Mouse (Mus musculus): Measurements from ENCODE around the gene Itpr1. TPM values are rescaled to one million over a fixed set of nuclear protein-coding genes. Genes with fewer than 3 reads are reported as not detected.

Itpr1 gene
- polyA plus RNA-seq, 1 experiment, result not detected

GRCm38 (mm10) chr6:108506161-108506560 is 293.3 kb downstream of the Itpr1 start:
- 94% methylated on average over 3 of the region's 3 CpGs for WGBS

GRCm38 (mm10) chr6:108507337-108507736 is 294.4 kb downstream of the Itpr1 start:
- Histone ChIP-seq H3K27ac (ENCODE audit: insufficient read depth, low read depth, low read length) (no peak overlapping the region), H3K4me1 (ENCODE audit: control insufficient read depth, insufficient read depth, low read length) (peaks cover 3% of the 10 kb centered on the region), H3K4me3 (ENCODE audit: insufficient read depth, low read depth, low read length) (no peak overlapping the region)
- WGBS, result 91% methylated on average over 3 of the region's 3 CpGs
- no peak for TF ChIP-seq POLR2A (IDR thresholded peaks at IDR 0.05; ENCODE audit: insufficient read depth, low read depth, low read length)
- no peak for TF ChIP-seq CTCF (IDR thresholded peaks at IDR 0.05; ENCODE audit: insufficient read depth, low read depth, low read length)

More at GRCm38 (mm10) chr6:108506161-108506560, 293.3 kb downstream of the Itpr1 start:
- Histone ChIP-seq H3K4me1 (ENCODE audit: control insufficient read depth, insufficient read depth, low read length) (no peaks in the 10 kb centered on the region), H3K4me3 (ENCODE audit: insufficient read depth, low read depth, low read length) (no peak overlapping the region), H3K27ac (ENCODE audit: insufficient read depth, low read depth, low read length) (no peak overlapping the region)
- TF ChIP-seq CTCF (IDR thresholded peaks at IDR 0.05; ENCODE audit: insufficient read depth, low read depth, low read length) (no peak), POLR2A (IDR thresholded peaks at IDR 0.05; ENCODE audit: insufficient read depth, low read depth, low read length) (no peak)

GRCm38 (mm10) chr6:108509320-108509719 is 296.4 kb downstream of the Itpr1 start:
- Histone ChIP-seq H3K4me1 (ENCODE audit: control insufficient read depth, insufficient read depth, low read length) (peaks cover 6% of the 10 kb centered on the region), H3K4me3 (ENCODE audit: insufficient read depth, low read depth, low read length) (no peak overlapping the region), H3K27ac (ENCODE audit: insufficient read depth, low read depth, low read length) (no peak overlapping the region)
- 86% methylated on average over 2 of the region's 2 CpGs for WGBS
- TF ChIP-seq POLR2A (IDR thresholded peaks at IDR 0.05; ENCODE audit: insufficient read depth, low read depth, low read length) (no peak), CTCF (IDR thresholded peaks at IDR 0.05; ENCODE audit: insufficient read depth, low read depth, low read length) (no peak)

- Histone ChIP-seq H3K4me1 (ENCODE audit: control insufficient read depth, insufficient read depth, low read length) (peaks cover 6% of the 10 kb centered on the region), H3K4me3 (ENCODE audit: insufficient read depth, low read depth, low read length) (no peak overlapping the region), H3K27ac (ENCODE audit: insufficient read depth, low read depth, low read length) (no peak overlapping the region)
- 46% methylated on average over 9 of the region's 9 CpGs for WGBS
- TF ChIP-seq CTCF (IDR thresholded peaks at IDR 0.05; ENCODE audit: insufficient read depth, low read depth, low read length) (no peak), POLR2A (IDR thresholded peaks at IDR 0.05; ENCODE audit: insufficient read depth, low read depth, low read length) (no peak)
Observed at GRCm38 (mm10) chr6:108510101-108510500, 297.2 kb downstream of the Itpr1 start.

DNA sequence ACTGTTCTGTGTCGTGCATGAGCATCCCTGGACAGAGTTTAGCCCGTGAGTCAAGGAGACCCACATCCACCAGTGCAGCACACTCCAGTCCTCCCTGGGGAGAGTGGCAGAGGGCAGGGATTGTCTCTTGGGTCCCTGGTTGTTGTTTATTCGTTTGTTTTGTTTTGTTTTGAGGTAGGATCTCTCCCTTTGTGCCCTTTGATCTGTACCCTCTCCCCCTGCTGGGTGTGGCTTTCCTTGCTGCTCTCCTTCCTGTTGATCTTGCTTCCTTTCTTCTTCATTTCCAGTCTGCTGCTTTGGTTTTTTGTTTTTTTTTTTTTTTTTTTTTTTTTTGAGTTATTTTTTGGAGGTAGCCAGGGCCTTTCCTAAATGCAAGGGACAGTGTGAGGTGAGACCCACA is 299.2 kb downstream of the Itpr1 start:
- WGBS, result 51% methylated on average over 3 of the region's 3 CpGs
- no peak overlapping the region for H3K4me3 ChIP-seq (ENCODE audit: insufficient read depth, low read depth, low read length)
- no peak for TF ChIP-seq POLR2A (IDR thresholded peaks at IDR 0.05; ENCODE audit: insufficient read depth, low read depth, low read length)
- no peak for TF ChIP-seq CTCF (IDR thresholded peaks at IDR 0.05; ENCODE audit: insufficient read depth, low read depth, low read length)
- H3K27ac ChIP-seq (ENCODE audit: insufficient read depth, low read depth, low read length), result no peak overlapping the region
- H3K4me1 ChIP-seq (ENCODE audit: control insufficient read depth, insufficient read depth, low read length), result peaks cover 6% of the 10 kb centered on the region

DNA sequence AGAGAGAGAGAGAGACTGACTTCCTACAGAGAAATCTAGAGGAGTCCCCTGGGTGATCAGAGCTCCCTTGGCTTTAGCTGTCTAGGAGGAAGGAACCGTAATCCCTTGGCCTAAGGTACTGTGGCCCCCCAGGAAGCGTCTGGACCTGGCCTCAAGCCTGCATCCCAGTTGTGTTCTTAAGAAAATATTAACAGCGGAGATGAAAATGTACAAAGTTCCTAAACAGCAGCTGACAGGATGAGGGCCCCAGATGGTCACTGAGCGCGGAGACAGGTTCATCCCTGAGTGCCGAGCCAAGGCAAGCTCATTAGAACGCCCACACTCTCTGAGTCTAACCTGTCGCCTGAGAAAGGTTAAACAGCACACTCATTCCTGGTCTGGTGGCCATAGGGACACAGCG is 300.1 kb downstream of the Itpr1 start:
- WGBS, result 89% methylated on average over 9 of the region's 9 CpGs
- no peak for TF ChIP-seq CTCF (IDR thresholded peaks at IDR 0.05; ENCODE audit: insufficient read depth, low read depth, low read length)
- no peak for TF ChIP-seq POLR2A (IDR thresholded peaks at IDR 0.05; ENCODE audit: insufficient read depth, low read depth, low read length)
- H3K27ac ChIP-seq (ENCODE audit: insufficient read depth, low read depth, low read length), result no peak overlapping the region
- H3K4me1 ChIP-seq (ENCODE audit: control insufficient read depth, insufficient read depth, low read length), result peaks cover 13% of the 10 kb centered on the region
- H3K4me3 ChIP-seq (ENCODE audit: insufficient read depth, low read depth, low read length), result no peak overlapping the region

DNA sequence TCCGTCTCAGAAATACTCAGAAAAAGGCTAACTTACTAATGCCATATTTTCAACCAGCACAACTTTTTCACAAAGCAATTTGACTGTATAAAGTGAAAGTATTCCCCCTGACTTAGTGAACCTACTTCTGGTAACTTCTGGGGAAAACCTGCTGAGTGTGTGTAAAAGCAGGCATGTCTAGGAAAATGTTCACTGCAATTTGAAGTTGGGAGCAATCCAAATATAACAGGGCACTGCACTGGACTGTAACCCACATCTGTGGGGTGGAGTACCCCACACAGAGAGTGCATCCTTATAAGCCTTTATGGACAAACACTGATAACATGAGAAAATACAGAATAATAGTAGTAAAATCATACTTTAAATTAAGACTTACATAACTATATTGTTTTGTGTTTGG is 303.4 kb downstream of the Itpr1 start:
- H3K4me3 ChIP-seq (ENCODE audit: insufficient read depth, low read depth, low read length), result no peak overlapping the region
- TF ChIP-seq CTCF (IDR thresholded peaks at IDR 0.05; ENCODE audit: insufficient read depth, low read depth, low read length) (no peak), POLR2A (IDR thresholded peaks at IDR 0.05; ENCODE audit: insufficient read depth, low read depth, low read length) (no peak)
- 98% methylated on average over 1 of the region's 1 CpGs for WGBS
- peaks cover 28% of the 10 kb centered on the region for H3K4me1 ChIP-seq (ENCODE audit: control insufficient read depth, insufficient read depth, low read length)
- H3K27ac ChIP-seq (ENCODE audit: insufficient read depth, low read depth, low read length), result no peak overlapping the region

DNA sequence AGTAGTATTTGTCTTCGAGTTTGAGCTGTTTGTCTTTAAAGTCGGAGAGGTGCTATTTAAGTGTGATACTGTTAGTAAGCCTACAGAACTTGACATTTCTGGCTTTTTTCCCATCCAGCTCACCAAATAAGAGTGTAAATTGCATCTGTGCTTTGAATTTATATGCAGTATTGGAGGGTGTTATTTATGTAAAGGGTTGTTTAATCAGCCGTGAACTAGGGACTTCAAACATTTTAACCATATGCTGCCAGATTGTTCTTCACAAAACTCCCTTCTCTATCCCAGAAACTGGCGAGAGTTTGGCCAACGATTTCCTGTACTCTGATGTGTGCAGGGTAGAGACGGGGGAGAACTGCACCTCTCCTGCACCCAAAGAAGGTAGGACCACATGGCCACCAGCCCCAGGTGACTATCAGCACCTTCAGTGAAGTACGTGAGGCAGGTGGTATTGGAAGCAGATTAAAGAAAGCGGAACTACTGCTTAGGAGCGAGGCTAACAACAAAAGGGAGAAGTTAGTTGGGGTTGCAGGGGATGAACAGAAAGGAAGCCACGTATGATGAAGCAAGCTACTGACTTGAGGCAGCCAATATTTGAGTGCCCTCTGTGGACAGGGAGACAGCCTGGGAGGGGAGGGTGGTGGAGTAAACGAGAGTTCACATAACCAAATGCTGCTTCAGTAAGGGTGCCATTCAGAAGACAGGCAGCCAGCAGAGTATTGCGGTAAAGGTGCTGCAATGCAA is 304.5 kb downstream of the Itpr1 start:
- no peak overlapping the region for H3K27ac ChIP-seq (ENCODE audit: insufficient read depth, low read depth, low read length)
- 51% methylated on average over 12 of the region's 12 CpGs for WGBS
- no peak overlapping the region for H3K4me3 ChIP-seq (ENCODE audit: insufficient read depth, low read depth, low read length)
- peaks cover 25% of the 10 kb centered on the region for H3K4me1 ChIP-seq (ENCODE audit: control insufficient read depth, insufficient read depth, low read length)
- TF ChIP-seq POLR2A (IDR thresholded peaks at IDR 0.05; ENCODE audit: insufficient read depth, low read depth, low read length), result no peak
- no peak for TF ChIP-seq CTCF (IDR thresholded peaks at IDR 0.05; ENCODE audit: insufficient read depth, low read depth, low read length)

DNA sequence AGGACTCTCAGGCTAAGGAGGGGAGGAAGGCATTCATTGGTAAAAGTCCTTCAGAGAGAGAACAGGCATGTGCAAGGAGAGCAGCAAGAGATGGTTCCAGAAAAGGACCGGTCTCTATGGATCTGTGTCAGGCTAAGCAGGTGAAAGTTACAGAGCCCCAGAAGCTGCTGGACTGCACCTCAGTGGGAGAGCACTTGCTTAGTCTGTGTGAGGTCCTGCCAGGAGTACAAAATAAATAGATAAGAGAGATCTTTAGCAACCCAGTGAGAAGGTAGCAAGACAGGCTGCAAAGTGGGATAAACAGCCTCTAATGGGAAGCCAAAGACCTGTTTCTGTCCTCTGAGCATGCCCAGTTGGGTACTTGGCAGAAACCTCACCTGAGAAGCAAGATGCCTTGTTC is 305.1 kb downstream of the Itpr1 start:
- no peak overlapping the region for H3K4me3 ChIP-seq (ENCODE audit: insufficient read depth, low read depth, low read length)
- H3K27ac ChIP-seq (ENCODE audit: insufficient read depth, low read depth, low read length), result no peak overlapping the region
- TF ChIP-seq CTCF (IDR thresholded peaks at IDR 0.05; ENCODE audit: insufficient read depth, low read depth, low read length) (no peak), POLR2A (IDR thresholded peaks at IDR 0.05; ENCODE audit: insufficient read depth, low read depth, low read length) (no peak)
- peaks cover 22% of the 10 kb centered on the region for H3K4me1 ChIP-seq (ENCODE audit: control insufficient read depth, insufficient read depth, low read length)
- WGBS, result 81% methylated on average over 1 of the region's 1 CpGs

Data from olfactory bulb, adult 2 months (tissue).